Mouse (Mus musculus) erythroid progenitor cell, adult 5-6 weeks (primary cell): ENCODE measurements around the gene Sphk2. TPM values are rescaled to one million over a fixed set of nuclear protein-coding genes. Genes with fewer than 3 reads are reported as not detected.
A peak's percentile ranks its signal among the peaks of the same experiment; 100 is the strongest.

Experiments
- ATAC-seq: replicated peaks from 2 replicates; pipeline ENCODE4 v1.8.0; 2016; ENCODE audit warnings: moderate number of reproducible peaks, mild to moderate bottlenecking, moderate TSS enrichment, inconsistent platforms; ENCODE audit not compliant: poor library complexity, low FRiP score, severe bottlenecking
- total RNA-seq, 2 experiments: library from RNA; stranded (forward) in 1 of 2; stranded (reverse) in 1 of 2; fragments of 150-400 nt in 1 of 2; fragments of 186-747, 209-891 nt in 1 of 2; gene quantifications; 2 replicates each; pipeline versions ENCODE4 v1.2.3 to v1.2.4; 2015 to 2017; ENCODE audit warnings: low replicate concordance in 2 of 2

Sphk2 gene
- total RNA-seq, 2 experiments from 2014 or later: 4.8 to 9.6 TPM

- ATAC-seq: no peak
Observed at GRCm38 (mm10) chr7:45726419-45726818, 8.6 kb upstream of the Sphk2 start.

- no peak for ATAC-seq
Observed at GRCm38 (mm10) chr7:45725713-45726112, 7.9 kb upstream of the Sphk2 start, which contains the start of gene Spaca4. Gene Spaca4, minus strand, starts transcription at chr7:45725813.

DNA sequence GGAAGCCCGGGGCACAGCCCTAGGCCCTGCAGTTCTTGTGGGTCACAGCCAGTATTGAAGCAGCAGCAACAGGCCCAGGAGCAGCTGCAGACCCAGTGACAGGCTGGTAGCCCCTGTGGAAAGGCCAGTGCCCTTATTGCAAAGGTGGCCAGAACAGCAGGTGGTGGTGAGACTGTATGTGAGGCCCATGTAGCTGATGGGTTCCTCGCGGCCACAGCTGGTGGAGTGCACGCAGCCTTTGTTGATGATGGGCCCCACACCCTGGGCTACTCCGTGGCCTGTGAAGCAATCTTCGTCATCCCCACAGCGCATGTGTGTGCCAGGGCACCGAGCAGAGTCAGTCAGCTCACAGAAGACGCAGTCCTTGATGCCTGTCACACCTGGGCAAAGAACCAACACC is 7.3 kb upstream of the Sphk2 start:
- ATAC-seq: no peak

DNA sequence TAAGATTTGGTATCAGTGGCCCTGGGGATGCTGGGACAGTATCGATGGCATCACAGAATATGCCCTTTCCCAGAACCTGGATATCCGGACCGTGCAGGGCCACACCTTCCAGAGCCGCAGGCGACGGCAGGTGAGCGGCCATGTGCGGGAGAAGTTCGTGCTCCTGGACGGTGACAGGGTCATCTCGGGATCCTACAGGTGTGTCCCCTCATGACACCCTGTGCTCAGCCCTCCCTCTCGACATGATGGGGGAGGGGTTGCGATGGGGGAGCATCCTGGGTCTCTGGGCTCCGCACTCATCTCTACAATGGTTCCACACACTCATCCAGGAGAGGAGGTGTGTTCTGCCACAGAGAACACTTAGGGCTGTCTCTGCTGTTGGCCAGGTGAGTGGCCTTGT is 6.0 kb upstream of the Sphk2 start:
- ATAC-seq: no peak

- no peak for ATAC-seq
Observed at GRCm38 (mm10) chr7:45723301-45723700, 5.5 kb upstream of the Sphk2 start.

DNA sequence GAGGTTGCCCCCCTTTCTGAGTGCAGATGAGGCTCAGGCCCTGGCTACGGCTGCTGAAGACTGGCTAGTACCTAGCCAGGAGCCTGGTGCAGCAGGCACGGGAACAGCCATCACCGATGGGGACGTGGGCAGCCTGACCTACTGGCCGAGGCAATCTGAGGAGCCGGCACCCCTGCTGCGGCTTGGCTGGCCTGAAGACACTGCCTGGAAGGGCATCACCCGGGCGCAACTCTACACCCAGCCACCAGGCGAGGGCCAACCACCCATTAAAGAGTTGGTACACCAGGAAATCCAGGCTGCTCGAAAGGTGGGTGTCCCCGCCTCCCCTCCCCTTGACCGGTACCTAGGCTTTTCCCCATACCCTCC is 4.5 kb upstream of the Sphk2 start:
- no peak for ATAC-seq

GRCm38 (mm10) chr7:45721642-45722347 is 4.0 kb upstream of the Sphk2 start:
- no peak for ATAC-seq

- no peak for ATAC-seq
Observed at GRCm38 (mm10) chr7:45721234-45721571, 3.4 kb upstream of the Sphk2 start.

DNA sequence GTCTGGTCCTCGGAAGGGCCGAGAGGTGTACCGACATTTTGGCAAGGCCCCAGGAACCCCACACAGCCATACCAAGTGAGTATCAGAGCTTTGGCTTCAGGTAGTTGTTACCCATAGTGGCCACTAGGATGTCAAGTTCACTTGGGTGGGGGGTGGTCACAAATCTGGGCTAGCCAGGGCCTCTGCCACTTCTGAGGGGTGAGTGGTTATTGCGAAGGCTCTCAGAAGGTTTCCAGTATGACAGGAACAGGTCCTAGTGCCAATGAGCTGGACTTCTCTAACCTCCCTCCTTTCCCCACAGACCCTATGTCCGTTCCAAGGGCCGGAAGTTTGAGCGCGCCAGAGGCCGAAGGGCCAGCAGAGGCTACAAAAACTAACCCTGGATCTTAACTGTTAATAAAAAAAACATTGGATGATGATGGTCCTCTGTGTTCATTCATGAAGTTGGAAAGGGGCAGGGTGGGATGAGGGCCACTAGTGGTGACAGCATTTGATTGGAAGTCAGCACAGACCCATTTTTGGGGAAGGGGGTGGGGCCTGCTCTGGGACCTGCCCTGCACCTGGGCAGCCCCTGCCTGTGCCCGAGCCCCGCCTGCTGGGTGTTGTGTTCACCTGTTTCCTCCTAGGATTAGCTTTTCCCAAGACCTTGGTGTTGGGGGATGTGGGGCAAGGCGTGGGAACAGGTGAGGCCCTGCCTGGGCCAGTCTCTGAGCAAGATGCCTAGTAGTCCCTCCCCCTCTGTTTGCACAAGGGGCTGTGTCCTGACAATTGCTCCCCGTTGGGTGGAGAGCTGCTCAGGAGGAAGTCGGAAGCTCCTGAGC is 2.8 kb upstream of the Sphk2 start, which contains the start of gene Fam83e:
Fam83e (plus strand) TSS at position 800 of the 821 bp plus-strand sequence.
- ATAC-seq: no peak

DNA sequence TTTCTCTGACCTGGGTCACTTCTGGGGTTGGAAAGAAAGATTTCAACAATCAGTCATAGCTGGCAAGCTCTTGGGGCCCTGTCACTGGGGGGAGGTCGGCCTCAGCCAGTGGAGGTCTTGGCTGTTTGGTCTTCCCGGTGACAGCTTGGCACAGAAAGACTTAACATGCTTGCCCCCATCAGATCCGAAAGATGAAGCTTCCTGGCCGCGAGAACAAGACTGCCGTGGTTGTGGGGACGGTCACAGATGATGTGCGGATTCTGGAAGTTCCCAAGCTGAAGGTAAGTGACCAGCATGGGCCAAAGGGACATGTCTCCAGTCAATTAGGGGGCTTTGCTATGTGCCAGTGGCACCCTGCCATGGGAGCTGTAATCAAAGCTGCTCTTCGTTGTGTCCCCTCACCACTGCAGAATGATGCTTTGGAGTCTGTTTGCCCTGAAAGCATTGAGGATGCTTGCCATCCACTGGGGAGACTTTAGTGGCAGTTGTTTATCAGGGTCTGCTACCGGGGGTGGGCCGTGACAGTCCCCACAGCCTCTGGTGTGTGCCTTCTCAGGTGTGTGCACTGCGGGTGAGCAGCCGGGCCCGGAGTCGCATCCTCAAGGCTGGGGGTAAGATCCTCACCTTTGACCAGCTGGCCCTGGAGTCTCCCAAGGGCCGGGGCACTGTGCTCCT is 2.1 kb upstream of the Sphk2 start:
- no peak for ATAC-seq

- no peak for ATAC-seq
Observed at GRCm38 (mm10) chr7:45719180-45719579, 1.4 kb upstream of the Sphk2 start.

DNA sequence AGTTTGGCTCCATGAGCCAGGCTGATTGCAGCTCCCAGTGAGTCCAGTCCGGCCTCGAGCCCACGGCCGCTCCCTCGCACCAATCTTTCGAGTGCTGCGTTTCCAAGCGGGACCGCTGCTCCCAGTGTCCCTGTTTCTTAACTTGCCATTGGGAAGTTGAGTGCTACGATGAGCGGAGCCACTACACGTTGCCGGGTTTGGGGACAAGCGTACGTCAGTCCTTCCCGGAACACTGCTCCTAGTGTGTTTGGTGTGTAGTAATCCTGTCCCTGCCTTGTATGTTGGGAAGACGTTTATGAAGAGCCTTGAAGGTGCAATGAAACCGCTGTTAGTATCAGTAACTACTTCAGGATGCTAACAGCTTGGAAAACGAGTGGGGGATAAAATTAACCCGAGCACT is 529 bp upstream of the Sphk2 start:
- ATAC-seq: no peak

- peak; percentile 33 for ATAC-seq
Observed at GRCm38 (mm10) chr7:45716952-45717917, 567 bp downstream of the Sphk2 start.

DNA sequence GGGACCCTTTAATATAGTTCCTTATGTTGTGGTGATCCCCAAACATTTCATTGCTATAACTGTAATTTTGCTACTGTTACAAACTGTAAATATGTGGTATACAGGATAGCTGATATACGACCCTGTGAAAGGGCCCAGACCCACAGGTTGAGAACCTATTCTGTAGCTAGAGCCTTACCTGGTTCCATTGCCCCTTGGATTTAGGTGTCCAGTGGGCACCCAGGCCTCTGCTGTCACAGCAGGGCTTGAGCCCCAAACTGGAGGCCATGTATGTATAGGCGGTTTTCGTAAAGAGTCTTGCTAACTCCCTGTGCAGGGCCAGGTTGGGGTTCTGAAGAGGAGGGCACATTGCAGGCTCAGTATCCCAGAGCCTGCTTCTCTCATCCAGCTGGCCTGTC is 1.3 kb downstream of the Sphk2 start:
- no peak for ATAC-seq

DNA sequence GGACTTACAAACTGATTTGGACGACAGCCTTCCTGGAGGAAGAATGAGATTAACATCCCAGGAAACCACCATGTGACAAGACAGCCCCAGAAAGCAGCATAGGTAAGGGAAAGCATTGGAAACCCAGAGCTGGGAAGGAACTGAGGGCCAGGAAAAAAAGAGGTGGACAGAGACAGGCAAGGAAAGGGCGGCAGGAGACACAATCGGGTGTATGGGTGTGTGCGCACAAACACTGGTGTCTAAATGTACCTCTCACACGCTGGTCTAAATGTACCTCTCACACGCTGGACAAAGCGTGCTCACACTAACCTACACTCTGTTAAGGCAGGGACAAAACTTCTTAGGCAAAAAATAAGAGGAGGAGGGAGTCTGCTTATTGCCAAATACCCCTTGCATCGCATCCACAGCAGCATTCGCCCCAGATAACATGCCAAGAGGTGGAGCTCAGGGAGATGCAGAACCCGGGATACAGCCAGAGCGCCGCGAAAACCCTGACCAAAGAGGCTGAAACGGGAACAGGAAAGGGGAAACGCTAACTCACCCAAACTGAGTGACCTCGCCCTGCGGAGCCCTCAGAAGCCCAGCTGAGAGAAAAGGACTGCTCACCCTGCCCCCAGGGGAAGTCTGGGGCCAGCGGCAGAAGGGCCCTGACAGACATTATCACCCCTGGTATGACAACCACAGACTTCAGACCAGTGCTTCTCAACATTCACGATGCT is 1.9 kb downstream of the Sphk2 start:
- ATAC-seq: no peak

DNA sequence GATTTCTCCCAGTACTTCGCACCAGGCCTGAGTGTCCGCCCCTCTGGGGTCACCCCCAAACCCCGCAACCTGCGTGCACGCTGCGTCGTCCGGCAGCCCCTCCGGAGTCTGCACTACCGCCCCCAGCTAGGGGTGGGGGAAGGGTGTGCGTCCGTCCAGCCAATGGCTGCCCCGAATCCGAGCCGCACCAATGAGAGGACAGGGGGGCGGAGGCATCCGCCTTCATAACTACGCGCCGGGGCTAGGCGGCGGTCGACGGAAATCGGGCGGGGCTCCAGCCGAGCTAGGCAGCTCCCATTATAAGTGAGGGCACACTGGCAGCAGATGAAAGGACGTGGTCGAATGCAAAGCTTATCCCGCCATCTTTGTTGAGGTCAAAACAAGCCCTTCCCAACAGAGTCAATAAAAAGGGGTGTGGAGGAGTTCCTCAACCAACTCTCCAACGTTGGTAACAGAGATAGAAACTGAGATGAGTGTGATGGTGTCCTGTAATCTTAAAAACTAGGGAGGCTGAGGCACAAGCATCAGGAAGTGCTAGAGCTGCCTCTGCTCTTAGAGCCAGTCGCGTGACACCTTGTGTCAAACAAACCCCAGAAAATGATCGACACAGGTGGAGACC is 2.6 kb downstream of the Sphk2 start, which contains the start of gene Rpl18:
Rpl18 (plus strand) TSS at position 368 of the 619 bp plus-strand sequence.
- ATAC-seq: peak; percentile 80

DNA sequence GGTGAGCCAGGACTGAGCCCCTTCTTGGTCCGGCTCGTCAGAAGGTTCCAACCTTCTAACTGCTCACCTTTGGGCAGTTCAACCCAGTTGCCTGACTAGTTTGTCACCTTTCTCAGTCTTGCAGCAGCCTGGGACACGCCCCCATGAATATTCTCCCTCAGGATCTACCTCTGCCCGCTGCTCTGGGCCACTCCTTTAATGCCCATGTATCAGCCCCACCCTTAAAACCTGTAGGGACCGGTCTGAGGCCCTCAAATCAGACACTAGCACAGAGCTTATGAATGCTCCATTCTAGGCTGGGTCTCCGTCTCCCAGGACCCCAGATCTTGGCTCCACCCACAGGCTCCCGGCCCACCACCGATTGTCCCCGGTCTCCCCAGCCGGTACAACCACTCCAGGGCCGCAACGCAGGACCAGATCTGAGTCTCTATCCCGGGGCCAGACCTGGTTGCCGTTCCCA is 3.1 kb downstream of the Sphk2 start:
- peak; percentile 52 for ATAC-seq

GRCm38 (mm10) chr7:45713881-45714520 is 3.8 kb downstream of the Sphk2 start:
- ATAC-seq: no peak
